Mouse (Mus musculus) embryonic facial prominence, embryonic 12.5 days (tissue): ENCODE data around the gene Cfdp1. TPM values are rescaled to one million over a fixed set of nuclear protein-coding genes. Genes with fewer than 3 reads are reported as not detected.

Source experiments
- ATAC-seq: fragments of 200-750 bp; cut with Nextera tagmentation; 2 replicates; pipeline ENCODE4 v1.8.0; 2017; ENCODE audit not compliant: insufficient number of reproducible peaks, insufficient read depth, low FRiP score, low TSS enrichment
- H3K27ac ChIP-seq: fragments of 300-500 bp; sonication (generic); 2 replicates; pipeline ENCODE4 v1.5.1; 2016; ENCODE audit warnings: mild to moderate bottlenecking
- H3K27me3 ChIP-seq: fragments of 300-500 bp; sonication (generic); 2 replicates; pipeline ENCODE4 v1.6.1; 2016; ENCODE audit warnings: mild to moderate bottlenecking, moderate library complexity
- H3K36me3 ChIP-seq: fragments of 300-500 bp; sonication (generic); 2 replicates; pipeline ENCODE4 v1.6.1; 2016; ENCODE audit warnings: mild to moderate bottlenecking
- H3K4me1 ChIP-seq: fragments of 300-500 bp; sonication (generic); 2 replicates; pipeline ENCODE4 v1.6.1; 2016
- H3K4me2 ChIP-seq: fragments of 300-500 bp; sonication (generic); replicated peaks from 2 replicates; pipeline ENCODE4 v1.6.1; 2016; ENCODE audit warnings: mild to moderate bottlenecking, moderate library complexity
- H3K4me3 ChIP-seq: fragments of 300-500 bp; sonication (generic); 2 replicates; pipeline ENCODE4 v1.5.1; 2016; ENCODE audit warnings: mild to moderate bottlenecking
- H3K9ac ChIP-seq: fragments of 300-500 bp; sonication (generic); 2 replicates; pipeline ENCODE4 v1.6.1; 2016; ENCODE audit warnings: mild to moderate bottlenecking, moderate library complexity
- H3K9me3 ChIP-seq: fragments of 300-500 bp; sonication (generic); 2 replicates; pipeline ENCODE4 v1.6.1; 2016; ENCODE audit warnings: mild to moderate bottlenecking, moderate library complexity
- WGBS: fragments of 180-500 bp; shearing (Covaris S2); methylation state at CpG from one replicate; pipeline ENCODE4 v1.1.7; 2016; 5-methylcytosine and 5-hydroxymethylcytosine counted together
- polyA plus RNA-seq: library from polyadenylated mRNA; unstranded; fragments of >200 nt; fragmentation: Nextera tagmentation; extraction: Ambion mirVana; gene quantifications from 2 replicates; pipeline ENCODE4 v1.2.1, GENCODE M21; 2016

Cfdp1 gene
- polyA plus RNA-seq, 1 experiment from 2014 or later, result 250 TPM

GRCm38 (mm10) chr8:111720115-111720544 is 134.0 kb downstream of the Cfdp1 start:
- no peak for ATAC-seq
- H3K4me3 ChIP-seq, result no peak overlapping the region
- H3K27ac ChIP-seq, result no peak overlapping the region
- WGBS, result 67% methylated on average over 4 of the region's 4 CpGs
- H3K4me1 ChIP-seq, result peaks cover 24% of the 10 kb centered on the region
- H3K4me2 ChIP-seq, result no peak overlapping the region
- H3K9ac ChIP-seq, result no peak overlapping the region
- no peaks in the 10 kb centered on the region for H3K27me3 ChIP-seq
- no peaks in the 10 kb centered on the region for H3K9me3 ChIP-seq
- H3K36me3 ChIP-seq, result peaks cover 41% of the 10 kb centered on the region

- Histone ChIP-seq H3K4me2 (no peak overlapping the region), H3K9me3 (no peaks in the 10 kb centered on the region), H3K36me3 (peaks cover 53% of the 10 kb centered on the region), H3K9ac (no peak overlapping the region), H3K4me3 (no peak overlapping the region), H3K4me1 (peaks cover 22% of the 10 kb centered on the region), H3K27ac (peak overlapping the region; percentile 57; the same call in 1 of the 2 replicates), H3K27me3 (no peaks in the 10 kb centered on the region)
- ATAC-seq, result no peak
- WGBS, result 51% methylated on average over 5 of the region's 5 CpGs
These were observed 135.2 kb downstream of the Cfdp1 start for GRCm38 (mm10) chr8:111718937-111719336.

Other genes with a start within 250 kb of the Cfdp1 start
- gene Ldhd, start 223.9 kb downstream of the Cfdp1 start, polyA plus RNA-seq, result 0.29 and 0.52 TPM in 2 replicates
- gene Zfp1, start 210.9 kb downstream of the Cfdp1 start, polyA plus RNA-seq, result 26.3 and 29.2 TPM in 2 replicates
- gene Ctrb1, start 163.3 kb downstream of the Cfdp1 start, polyA plus RNA-seq, result not detected in 2 replicates
- gene Bcar1, start 110.5 kb downstream of the Cfdp1 start, polyA plus RNA-seq, result 40.0 and 41.1 TPM in 2 replicates
- gene Tmem170, start 22.5 kb upstream of the Cfdp1 start, polyA plus RNA-seq, result 8.8 and 8.9 TPM in 2 replicates
- 2.9 and 4.1 TPM in 2 replicates for gene Chst5, start 56.2 kb upstream of the Cfdp1 start, polyA plus RNA-seq
- 21.1 and 22.2 TPM in 2 replicates for gene Tmem231, start 79.6 kb upstream of the Cfdp1 start, polyA plus RNA-seq
- gene Gabarapl2, start 86.4 kb upstream of the Cfdp1 start, polyA plus RNA-seq, result 175 and 183 TPM in 2 replicates
- 11.5 and 14.8 TPM in 2 replicates for gene Adat1, start 138.0 kb upstream of the Cfdp1 start, polyA plus RNA-seq
- 228 and 233 TPM in 2 replicates for gene Kars, start 157.0 kb upstream of the Cfdp1 start, polyA plus RNA-seq
- gene Terf2ip, start 157.1 kb upstream of the Cfdp1 start, polyA plus RNA-seq, result 32.3 and 33.8 TPM in 2 replicates
- 0.88 and 1.0 TPM in 2 replicates for gene Gm6793, start 160.7 kb upstream of the Cfdp1 start, polyA plus RNA-seq